Mouse (Mus musculus) embryonic fibroblast, embryonic 13.5 days (primary cell): ENCODE results near the gene Tmem183a.

Experiments
- CTCF ChIP-seq: IDR thresholded peaks from 2 replicates; pipeline ENCODE4 v1.5.1; 2011; ENCODE audit warnings: mild to moderate bottlenecking, control low read depth, low read length, moderate library complexity, borderline replicate concordance; ENCODE audit not compliant: insufficient read depth
- POLR2A ChIP-seq: IDR thresholded peaks from 2 replicates; pipeline ENCODE4 v1.6.1; 2011; ENCODE audit warnings: low read depth, mild to moderate bottlenecking, control low read depth, low read length, moderate library complexity

- TF ChIP-seq CTCF (no peak), POLR2A (no peak)
Measured at GRCm38 (mm10) chr1:134381795-134382625, 20.2 kb upstream of the Tmem183a start.
